Mouse (Mus musculus) adrenal gland, adult (tissue): Measurements from ENCODE around the gene Cyb5rl.

ENCODE experiments used
- DNase-seq, 2 experiments: peaks; one replicate each; pipeline ENCODE4 v3.0.0; 2022 to 2023; ENCODE audit warnings: low spot score in 1 of 2; ENCODE audit not compliant: inconsistent age in 2 of 2

Gene Cyb5rl

DNA sequence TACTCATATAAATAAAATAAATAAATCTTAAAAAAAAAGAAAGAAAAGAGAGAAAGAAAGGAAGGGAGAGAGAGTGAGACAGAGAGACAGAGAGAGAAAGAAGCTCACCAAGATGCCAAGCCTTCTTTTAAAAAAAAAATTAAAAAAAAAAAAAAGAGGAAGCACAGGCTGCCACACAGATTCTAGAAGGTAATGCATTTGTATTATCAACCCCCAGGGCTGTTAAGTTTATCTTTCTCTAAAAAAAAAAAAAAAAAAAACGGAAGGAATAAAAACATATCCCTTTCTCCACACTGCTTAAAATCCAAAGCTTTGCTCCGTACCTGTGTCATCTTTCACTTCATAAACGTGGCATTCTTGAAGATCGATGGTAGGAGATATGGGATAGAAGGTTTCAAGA, 5.2 kb upstream of the Cyb5rl start:
- no peak for DNase-seq

DNA sequence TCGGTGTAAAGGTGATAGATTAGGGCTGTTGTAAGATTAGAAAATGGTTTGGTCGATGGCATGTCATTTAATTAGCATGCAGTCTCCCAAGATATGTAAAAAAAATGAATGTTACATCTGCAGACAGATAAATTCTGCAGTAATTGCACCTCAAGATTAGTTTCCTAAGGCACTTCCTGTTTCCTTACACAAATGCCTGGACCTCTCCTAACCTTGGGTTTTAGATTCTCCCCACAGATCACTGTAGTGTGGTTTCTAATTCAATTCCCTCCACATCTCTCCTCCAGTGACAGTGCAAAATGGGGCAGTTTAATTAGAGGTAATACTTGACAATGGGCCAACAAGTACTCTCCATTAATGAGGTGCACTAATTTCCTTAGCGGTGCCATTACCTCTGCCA, 3.6 kb upstream of the Cyb5rl start:
- no peak for DNase-seq

DNA sequence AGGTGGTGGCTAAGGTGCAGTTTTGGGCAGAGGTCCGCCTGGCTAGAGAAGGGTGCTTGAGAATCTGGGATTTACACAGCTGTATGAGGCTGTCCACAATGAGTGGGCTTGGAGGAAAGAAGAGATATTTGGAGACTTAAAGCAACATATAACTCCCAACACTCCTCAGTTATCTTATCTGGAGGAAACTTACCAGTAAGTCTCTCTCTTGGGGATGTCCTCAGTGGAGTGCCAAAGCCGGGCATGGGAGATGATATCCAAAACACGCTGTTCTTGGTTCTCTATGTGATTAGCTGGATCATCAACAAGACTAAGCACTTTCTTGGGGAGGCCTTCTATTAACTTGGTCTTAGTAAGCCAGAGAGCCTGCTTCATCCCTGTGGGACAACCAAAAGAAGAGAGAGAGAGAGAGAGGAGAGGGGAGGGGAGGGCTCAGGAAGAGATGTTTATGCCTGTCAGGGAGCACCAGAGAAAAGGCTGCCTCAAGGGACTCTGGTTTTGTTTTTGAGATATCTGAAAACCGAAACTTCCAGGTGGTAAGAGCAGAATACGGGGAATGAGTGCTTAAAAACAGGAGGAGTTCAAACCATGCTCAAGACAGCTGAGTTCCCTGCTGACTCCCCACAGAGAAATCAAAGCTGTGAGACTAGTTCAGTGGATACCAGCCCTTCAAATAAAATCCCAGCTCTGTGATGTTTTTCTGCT, 2.2 kb upstream of the Cyb5rl start:
- no peak for DNase-seq

DNA sequence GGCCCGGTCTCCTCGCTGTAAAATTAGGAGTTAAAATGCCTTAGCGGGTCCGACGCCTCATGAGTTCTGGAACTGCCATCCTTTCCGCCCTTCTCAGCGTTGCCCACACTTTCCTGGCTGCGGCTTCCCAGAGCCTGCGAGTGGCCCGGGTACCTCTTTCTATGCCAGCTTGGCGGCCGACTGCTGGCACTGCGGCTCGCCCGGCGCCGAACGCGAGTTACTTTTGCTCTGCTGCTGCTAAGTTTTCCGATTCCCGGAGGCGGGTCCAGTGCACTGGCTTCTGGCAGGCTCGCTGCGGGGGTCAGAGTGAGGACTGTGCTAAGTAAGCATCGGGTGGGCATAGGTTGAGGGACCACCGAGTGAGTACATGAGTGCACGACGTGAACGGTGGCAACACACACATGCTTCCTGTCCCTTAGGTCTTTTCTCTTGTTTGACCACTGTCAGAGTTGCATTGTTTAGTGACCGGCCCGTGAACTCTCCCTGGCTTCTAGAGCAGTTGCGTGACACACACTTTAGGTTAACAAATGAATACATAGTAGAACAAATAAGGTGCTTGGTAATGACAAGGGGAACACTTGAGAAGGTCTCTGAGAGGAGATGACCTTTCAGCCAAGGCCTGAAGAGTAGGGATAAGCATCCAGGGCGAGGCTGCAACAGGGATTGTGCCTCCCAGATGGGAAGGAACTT, 508 bp downstream of the Cyb5rl start:
- peak in 1 of 2 experiments; percentile 62 for DNase-seq

GRCm38 (mm10) chr4:107072343-107072742, 5.6 kb downstream of the Cyb5rl start:
- no peak for DNase-seq

DNA sequence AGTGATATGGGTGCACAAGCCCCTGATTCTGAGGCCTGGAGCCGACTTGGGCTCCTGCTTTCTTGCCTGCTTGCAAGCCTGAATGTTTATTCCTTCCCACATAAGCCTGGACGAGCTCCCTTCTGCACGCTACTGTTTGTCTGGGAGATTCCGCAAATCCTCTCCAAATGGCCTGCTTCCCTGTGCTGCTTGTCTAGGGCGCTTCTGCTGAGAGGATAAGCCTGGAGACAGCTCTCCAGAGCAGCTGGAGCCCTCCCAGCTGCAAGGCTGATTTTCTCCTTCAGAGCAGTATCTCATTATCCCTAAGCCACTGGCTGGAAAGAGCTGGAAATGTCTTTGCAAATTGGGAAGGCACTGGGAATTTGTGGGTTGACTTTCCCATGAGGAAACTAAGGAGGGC, 8.7 kb downstream of the Cyb5rl start:
- DNase-seq: no peak

DNA sequence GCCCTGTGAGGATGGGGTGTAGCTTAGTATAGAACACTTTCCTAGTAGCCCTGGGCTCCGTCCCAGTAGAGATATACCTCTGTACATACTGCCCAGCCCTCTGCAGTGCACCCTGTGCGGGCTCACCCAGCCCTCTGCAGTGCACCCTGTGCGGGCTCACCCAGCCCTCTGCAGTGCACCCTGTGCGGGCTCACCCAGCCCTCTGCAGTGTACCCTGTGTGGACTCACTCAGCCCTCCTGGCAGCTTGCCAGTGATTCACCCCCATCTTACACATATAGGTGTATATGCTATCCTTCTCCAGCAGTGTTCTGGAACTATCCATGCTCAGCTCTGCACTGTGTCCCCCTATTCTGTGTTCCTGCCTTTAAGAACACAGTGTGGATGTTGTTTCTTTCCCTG, 12.1 kb downstream of the Cyb5rl start:
- no peak for DNase-seq

GRCm38 (mm10) chr4:107079716-107080115, 12.9 kb downstream of the Cyb5rl start:
- no peak for DNase-seq

DNA sequence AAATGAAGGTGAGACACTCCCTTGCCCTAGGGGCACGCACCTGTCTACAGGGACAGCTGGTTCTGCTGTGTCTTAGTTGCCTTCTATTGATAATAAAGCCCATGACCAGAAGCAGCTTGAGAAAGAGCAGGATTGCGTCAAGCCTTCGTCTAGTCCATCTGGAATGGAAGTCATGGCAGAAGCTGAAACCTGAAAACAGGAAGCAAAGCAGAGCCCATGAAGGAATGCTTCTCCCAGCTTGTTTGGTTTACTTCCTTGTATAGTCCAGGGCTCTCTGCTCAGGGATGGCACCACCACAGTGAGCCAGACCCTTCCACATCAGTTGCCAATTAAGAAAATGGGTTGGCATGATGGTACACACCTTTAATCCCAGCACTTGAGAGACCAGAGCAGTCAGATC, 15.4 kb downstream of the Cyb5rl start:
- peak in 1 of 2 experiments; percentile 31 for DNase-seq

- peak; percentile 55 to 60 for DNase-seq
Measured at GRCm38 (mm10) chr4:107083126-107083525, 16.3 kb downstream of the Cyb5rl start.

DNA sequence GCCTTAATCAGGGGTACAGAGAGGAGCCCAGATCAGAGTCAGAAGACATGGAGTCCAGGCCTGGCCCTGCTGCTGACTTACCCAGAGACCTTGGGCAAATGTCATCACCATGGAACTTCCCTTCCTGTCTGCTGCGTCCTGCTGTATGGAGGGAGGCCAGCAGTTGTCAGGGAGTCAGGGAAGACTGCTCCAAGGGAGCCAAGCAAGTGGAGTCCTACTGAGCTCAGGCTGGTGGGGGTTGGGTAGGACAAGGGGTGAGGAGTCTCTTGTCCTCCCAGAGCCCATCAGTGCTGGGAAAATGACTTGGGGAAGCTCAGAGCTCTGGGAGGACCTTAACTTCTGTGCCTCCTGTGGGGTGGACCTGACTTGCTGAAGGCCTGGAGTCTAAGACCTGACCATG, 17.6 kb downstream of the Cyb5rl start:
- peak; percentile 81 to 89 for DNase-seq

DNA sequence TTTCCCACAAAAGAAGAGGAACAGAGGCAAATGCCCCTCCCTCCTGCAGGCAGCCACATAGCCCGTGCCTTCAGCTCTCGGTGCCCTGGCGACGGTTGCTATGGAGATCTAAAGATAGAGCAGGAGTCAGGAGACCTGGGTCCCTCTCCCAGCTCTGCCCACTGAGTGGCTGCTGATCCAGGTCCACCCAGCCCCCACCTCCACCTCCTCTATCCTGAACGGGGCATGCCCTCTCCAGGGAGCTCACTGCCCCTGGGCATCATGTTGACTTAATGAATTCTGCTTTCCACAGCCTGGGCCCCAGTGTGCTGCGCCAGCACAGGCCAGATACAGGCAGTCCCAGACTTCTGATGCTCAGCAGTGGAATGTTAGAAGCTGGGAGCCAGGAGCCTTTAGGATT, 18.1 kb downstream of the Cyb5rl start:
- peak; percentile 73 to 82 for DNase-seq

DNA sequence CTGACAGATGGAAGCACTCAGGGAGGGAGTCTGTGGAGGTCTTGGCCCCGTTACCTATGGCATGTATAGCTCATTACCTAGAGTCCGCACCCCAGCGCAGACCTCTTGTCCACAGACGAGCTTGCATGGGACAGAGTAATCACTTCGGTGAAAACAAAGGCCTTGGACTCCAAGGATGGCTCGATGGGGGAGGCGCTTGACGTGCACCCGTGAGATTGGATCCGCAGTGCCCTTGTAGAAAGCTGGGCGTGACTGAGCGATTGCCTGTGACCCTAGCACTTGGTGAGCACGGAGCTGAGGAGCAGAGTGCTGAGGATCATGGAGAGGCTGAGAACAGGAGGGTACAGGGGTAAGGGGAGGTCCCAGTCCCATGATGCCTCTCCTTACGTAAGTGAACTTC, 24.9 kb downstream of the Cyb5rl start:
- peak; percentile 84 to 93 for DNase-seq

DNA sequence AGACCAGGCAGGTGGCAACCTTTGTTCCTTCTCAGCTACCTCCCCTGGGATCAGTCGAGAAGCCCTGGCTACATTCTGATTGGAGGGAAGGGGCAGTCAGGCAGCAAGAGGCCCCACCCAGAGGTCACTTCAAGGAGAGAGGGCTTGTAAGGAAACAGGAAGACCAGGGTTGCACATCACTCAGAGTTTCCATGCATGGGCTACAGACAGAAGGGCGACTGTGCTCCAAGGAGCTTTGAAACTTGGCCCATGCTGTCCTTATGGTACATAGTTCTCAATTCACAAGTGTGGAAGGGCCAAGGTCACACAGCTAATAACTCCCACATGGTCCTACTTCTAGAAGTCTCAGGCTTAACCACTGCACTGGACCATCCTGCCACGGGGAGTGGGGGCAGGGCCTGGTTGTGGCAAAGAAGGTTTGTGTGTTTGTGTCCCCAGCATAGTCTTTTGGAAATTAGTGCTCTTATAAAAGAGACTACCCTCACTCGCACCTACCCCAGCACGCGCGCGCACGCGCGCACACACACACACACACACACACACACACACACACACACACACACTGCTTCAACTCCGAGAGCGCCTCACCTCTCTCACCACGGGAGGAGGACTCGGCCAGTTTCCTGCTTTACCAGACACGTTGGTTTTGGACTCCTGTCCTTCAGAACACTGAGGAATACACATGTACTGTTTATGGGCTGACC, 27.8 kb downstream of the Cyb5rl start:
- DNase-seq: no peak

GRCm38 (mm10) chr4:107096043-107096442, 29.3 kb downstream of the Cyb5rl start:
- no peak for DNase-seq

DNA sequence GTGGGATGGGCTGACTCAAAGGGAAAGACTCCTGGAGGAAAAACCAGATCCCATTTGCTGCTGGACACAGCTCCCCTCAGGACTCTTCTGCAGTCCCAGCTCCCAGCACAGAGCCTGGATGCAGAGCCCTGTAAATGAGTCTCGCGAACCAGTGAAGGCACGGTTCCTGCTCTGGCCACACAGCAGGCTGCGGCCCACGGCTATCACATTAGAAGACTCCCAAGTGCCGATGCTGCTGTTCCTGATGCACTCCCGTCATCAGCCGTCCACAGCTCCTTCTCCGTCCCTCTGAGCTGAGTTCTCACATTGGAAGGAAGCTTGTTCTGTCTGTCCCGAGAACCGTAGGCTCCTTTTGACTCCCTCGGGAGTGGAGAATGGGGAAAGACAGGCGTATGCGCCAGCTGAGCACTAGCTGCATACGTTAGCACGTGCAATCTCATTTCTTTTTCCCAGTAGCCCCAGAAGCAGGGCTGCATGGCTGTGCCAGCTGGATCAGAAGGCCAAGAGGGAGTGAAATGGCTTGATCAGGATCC, 30.1 kb downstream of the Cyb5rl start, which contains the start of gene Cdcp2:
Cdcp2 (plus strand) TSS at position 51 of the 533 bp plus-strand sequence.
- DNase-seq: no peak

GRCm38 (mm10) chr4:107097871-107098270, 31.1 kb downstream of the Cyb5rl start:
- DNase-seq: peak; percentile 39 to 68

- DNase-seq: no peak
Measured at GRCm38 (mm10) chr4:107098375-107098774, 31.6 kb downstream of the Cyb5rl start.

- DNase-seq: no peak
Measured at GRCm38 (mm10) chr4:107098791-107099525, 32.2 kb downstream of the Cyb5rl start.

DNA sequence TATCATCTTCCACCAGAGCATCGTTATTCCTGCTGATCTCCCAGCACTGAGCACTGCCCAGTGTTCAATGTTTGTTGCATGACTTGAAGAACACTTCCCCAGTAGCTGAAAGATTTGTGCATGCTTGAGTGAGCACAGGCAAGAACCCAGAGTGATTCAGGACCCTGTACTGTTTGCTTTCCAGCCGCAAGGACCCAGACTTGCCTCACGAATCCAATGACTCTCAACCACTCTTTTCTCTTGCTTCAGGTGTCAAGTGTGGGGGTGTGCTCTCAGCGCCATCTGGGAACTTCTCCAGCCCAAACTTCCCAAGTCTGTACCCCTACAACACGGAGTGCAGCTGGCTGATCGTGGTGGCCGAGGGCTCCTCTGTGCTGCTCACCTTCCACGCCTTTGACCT, 35.4 kb downstream of the Cyb5rl start:
- DNase-seq: no peak

GRCm38 (mm10) chr4:107106777-107107176, 40.0 kb downstream of the Cyb5rl start:
- no peak for DNase-seq
